Mouse (Mus musculus) kidney, adult 9 months (tissue): ENCODE results near the gene Zdhhc19.
A peak's percentile ranks its signal among the peaks of the same experiment; 100 is the strongest.

Experiments used
- DNase-seq: peaks from one replicate; pipeline ENCODE4 v3.0.0; 2022

The Zdhhc19 gene

DNA sequence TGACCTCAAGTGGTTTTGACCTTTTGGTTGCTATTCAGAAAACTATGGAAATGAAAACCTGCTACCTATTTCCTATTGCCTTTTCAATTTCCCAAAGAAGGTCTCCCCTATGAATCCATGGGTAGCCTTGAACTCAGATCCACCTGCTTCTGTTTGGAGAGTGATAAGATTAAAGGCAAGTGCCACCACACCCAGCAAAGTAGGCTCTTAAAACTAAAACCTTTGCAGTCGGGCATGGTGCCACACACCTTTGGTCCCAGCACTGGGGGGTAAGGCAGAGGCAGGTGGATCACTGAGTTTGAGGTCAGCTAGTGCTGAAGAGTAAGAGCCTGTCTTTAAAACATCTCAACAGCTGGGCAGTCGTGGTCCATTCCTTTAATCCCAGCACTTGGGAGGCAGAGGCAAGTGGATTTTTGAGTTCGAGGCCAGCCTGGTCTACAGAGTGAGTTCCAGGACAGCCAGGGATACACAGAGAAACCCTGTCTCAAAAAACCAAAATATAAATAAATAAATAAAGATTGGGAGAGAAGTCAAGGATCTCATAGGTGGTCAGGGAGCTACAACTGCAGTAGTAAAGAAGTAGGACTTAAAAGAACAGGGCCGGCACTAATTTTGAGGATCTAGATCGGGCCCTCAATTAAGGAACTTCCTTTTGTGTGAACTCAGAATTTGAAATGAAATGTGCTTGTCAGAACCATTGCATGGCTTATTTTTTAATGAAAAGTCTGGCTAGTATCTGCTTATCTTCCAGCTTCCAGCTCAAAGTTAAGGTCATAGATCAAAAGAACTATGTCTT is 114.6 kb downstream of the Zdhhc19 start:
- peak; percentile 79 for DNase-seq
